Mouse (Mus musculus): ENCODE measurements around the gene Spock1.

DNA sequence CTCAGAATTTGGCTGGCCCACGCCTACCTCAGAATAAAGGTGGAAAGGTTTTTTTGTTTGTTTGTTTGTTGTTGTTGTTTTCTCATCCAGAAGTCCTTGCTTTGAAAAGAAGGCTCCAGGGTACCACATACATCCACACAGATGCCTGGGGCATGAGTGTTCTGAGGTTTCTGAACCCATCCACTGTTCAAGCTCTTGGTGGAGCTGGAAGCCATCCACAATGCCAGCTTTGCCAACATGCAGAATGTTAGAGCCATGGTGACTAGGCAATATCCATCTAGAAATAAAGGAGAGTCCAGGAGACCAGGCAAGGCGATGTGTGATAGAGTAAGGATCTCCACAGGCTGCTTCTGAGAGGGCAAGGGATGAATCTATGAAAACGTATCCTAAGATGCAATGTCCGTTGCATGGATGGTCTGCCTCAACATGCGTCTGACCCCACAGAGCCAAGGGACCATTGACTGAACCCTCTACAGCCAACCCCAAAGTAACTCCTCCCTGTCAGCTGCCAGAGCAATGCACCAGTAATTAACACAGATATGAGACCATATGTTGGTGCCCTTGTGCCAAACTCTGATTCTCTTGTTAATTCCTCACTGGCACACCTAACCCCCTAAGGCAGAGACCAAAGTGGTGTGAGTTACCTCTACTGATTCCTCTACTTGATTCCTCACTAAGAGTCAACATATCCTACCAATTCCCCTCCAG is 66.8 kb downstream of the Spock1 start:
- TF ChIP-seq CTCF (conservative IDR thresholded peaks at IDR 0.05 in 1 of 2, IDR thresholded peaks at IDR 0.05 in 1 of 2; ENCODE audit: low read depth in 2 of 2, low read length in 2 of 2) (no peak), EP300 (IDR thresholded peaks at IDR 0.05; ENCODE audit: low read length) (no peak), BHLHE40 (IDR thresholded peaks at IDR 0.05; ENCODE audit: low read depth, low read length) (no peak), ELF1 (IDR thresholded peaks at IDR 0.05; ENCODE audit: low read depth, low read length) (no peak), CHD2 (IDR thresholded peaks at IDR 0.05; ENCODE audit: low read length) (no peak), POLR2A (IDR thresholded peaks at IDR 0.05; ENCODE audit: low read depth, low read length) (no peak), MEF2A (IDR thresholded peaks at IDR 0.05; ENCODE audit: borderline replicate concordance, low read depth, low read length) (no peak), MAX (IDR thresholded peaks at IDR 0.05; ENCODE audit: low read length) (no peak), NRF1 (IDR thresholded peaks at IDR 0.05; ENCODE audit: low read depth, low read length) (no peak), USF2 (conservative IDR thresholded peaks at IDR 0.05; ENCODE audit: low read depth, low read length) (no peak), ZKSCAN1 (IDR thresholded peaks at IDR 0.05; ENCODE audit: borderline replicate concordance, low read depth, low read length) (no peak), SIN3A (IDR thresholded peaks at IDR 0.05; ENCODE audit: low read length) (no peak), HCFC1 (IDR thresholded peaks at IDR 0.05; ENCODE audit: low read depth, low read length) (no peak)
